In the genomic region with DNA sequence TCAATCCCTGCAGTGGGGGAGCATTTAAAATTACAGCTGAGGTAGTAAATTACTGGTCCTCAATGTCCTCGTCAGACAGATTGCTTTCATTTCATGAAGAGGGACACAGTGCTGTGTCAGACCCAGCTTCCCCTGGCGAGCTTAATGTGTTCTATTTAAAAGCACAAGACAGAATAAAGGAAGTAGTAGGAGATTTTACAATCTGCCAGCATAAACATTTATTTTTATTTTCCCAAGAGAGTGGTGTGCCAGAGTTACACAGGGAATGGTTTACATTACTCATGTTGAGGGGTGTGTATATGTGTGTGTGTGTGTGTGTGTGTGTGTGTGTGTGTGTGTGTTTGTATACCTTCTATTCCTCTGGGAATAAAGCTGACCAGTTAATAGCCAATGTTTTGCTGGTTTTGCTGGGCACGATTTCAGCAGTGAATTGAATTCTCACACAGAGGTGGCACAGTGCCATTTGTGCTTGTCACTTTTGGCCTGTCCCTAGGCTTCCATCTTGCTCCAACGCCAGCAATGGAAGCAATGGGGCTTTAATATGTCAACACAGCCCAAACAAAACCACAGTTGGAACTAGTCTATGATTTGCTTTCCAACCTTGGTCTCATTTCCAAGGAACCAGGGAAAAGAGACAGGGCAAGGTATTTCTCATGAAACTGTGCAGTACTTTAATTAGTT, we compare ENCODE assay signal across 9 mouse cellular contexts.
DNase-seq lines count a peak whose midpoint lies in the region; ATAC-seq and TF ChIP-seq lines count a peak whose summit lies in the region.
"Had no signal": no experiment of that assay in that cellular context is flagged by ENCODE, and none has a peak within 500 bp of the region (broad histone marks: within the 10 kb centered on the region; RNA-seq: fewer than 3 reads in every experiment).

No protein-coding gene starts in this region.

- H3K9me3 ChIP-seq in forebrain, embryonic 12.5 days: no peaks in the 10 kb centered on the region
- no peaks in the 10 kb centered on the region for H3K9me3 ChIP-seq in forebrain, embryonic 11.5 days (ENCODE audit: control insufficient read depth, low read length)
- no peaks in the 10 kb centered on the region for H3K9me3 ChIP-seq in midbrain, embryonic 14.5 days (ENCODE audit: control insufficient read depth, low read length)
- H3K9me3 ChIP-seq in midbrain, embryonic 15.5 days: no peaks in the 10 kb centered on the region
- H3K9me3 ChIP-seq in midbrain, postnatal 0 days (ENCODE audit: low read length): no peaks in the 10 kb centered on the region
- H3K9me3 ChIP-seq: stomach, embryonic 15.5 days had no signal

- no peak overlapping the region for H3K9ac ChIP-seq in forebrain, embryonic 12.5 days
- no peak overlapping the region for H3K9ac ChIP-seq in forebrain, embryonic 11.5 days (ENCODE audit: low read length)
- no peak overlapping the region for H3K9ac ChIP-seq in midbrain, embryonic 14.5 days (replicated peaks; ENCODE audit: low read length)
- no peak overlapping the region for H3K9ac ChIP-seq in midbrain, embryonic 15.5 days
- H3K9ac ChIP-seq in midbrain, postnatal 0 days (replicated peaks; ENCODE audit: low read length, poor library complexity, severe bottlenecking): no peak overlapping the region
- H3K9ac ChIP-seq: stomach, embryonic 15.5 days had no signal

- H3K4me2 ChIP-seq in forebrain, embryonic 12.5 days: no peak overlapping the region
- H3K4me2 ChIP-seq in forebrain, embryonic 11.5 days (ENCODE audit: low read depth, low read length, severe bottlenecking): no peak overlapping the region
- H3K4me2 ChIP-seq in midbrain, embryonic 14.5 days (ENCODE audit: low read length): no peak overlapping the region
- H3K4me2 ChIP-seq in midbrain, embryonic 15.5 days: no peak overlapping the region
- H3K4me2 ChIP-seq in midbrain, postnatal 0 days (ENCODE audit: low read depth, low read length, poor library complexity, severe bottlenecking): no peak overlapping the region
- H3K4me2 ChIP-seq: stomach, embryonic 15.5 days had no signal

- peak overlapping the region; percentile 46; the same call in 1 of the 2 replicates for H3K27ac ChIP-seq in forebrain, embryonic 12.5 days
- no peak overlapping the region for H3K27ac ChIP-seq in forebrain, embryonic 11.5 days (ENCODE audit: low read depth, low read length)
- no peak overlapping the region for H3K27ac ChIP-seq in midbrain, embryonic 14.5 days (replicated peaks; ENCODE audit: low read depth, low read length)
- H3K27ac ChIP-seq in midbrain, embryonic 15.5 days: no peak overlapping the region
- H3K27ac ChIP-seq in midbrain, postnatal 0 days (ENCODE audit: low read depth, low read length): no peak overlapping the region
- H3K27ac ChIP-seq: stomach, embryonic 15.5 days had no signal

- no peak for TF ChIP-seq CTCF in midbrain, postnatal 0 days (IDR thresholded peaks at IDR 0.05)

- H3K27me3 ChIP-seq in forebrain, embryonic 12.5 days: no peaks in the 10 kb centered on the region
- no peaks in the 10 kb centered on the region for H3K27me3 ChIP-seq in forebrain, embryonic 11.5 days (ENCODE audit: control insufficient read depth, insufficient read depth, low read length)
- no peaks in the 10 kb centered on the region for H3K27me3 ChIP-seq in midbrain, embryonic 14.5 days (ENCODE audit: control insufficient read depth, insufficient read depth, low read length)
- H3K27me3 ChIP-seq in midbrain, embryonic 15.5 days (replicated peaks): no peaks in the 10 kb centered on the region
- no peaks in the 10 kb centered on the region for H3K27me3 ChIP-seq in midbrain, postnatal 0 days (ENCODE audit: insufficient read depth, low read length)
- H3K27me3 ChIP-seq: stomach, embryonic 15.5 days had no signal

- H3K4me3 ChIP-seq in forebrain, embryonic 12.5 days (replicated peaks): no peak overlapping the region
- H3K4me3 ChIP-seq in forebrain, embryonic 11.5 days (ENCODE audit: low read depth, low read length): no peak overlapping the region
- no peak overlapping the region for H3K4me3 ChIP-seq in midbrain, embryonic 14.5 days (replicated peaks; ENCODE audit: low read depth, low read length)
- no peak overlapping the region for H3K4me3 ChIP-seq in midbrain, embryonic 15.5 days
- H3K4me3 ChIP-seq in midbrain, postnatal 0 days (ENCODE audit: low read depth, low read length): no peak overlapping the region
- H3K4me3 ChIP-seq: stomach, embryonic 15.5 days had no signal

- DNase-seq in forebrain, embryonic 11.5 days (ENCODE audit: low spot score): no peak
- DNase-seq in midbrain, embryonic 14.5 days: peak; percentile 51
- DNase-seq in gastrocnemius, postnatal 25 days: peak; percentile 27
- peak; percentile 81 for DNase-seq in midbrain, postnatal 0 days (ENCODE audit: low spot score)
- no peak for DNase-seq in yolk sac, embryonic 10.5 days (ENCODE audit: low spot score)
- no peak for DNase-seq in frontal cortex, adult 2 months (ENCODE audit: extremely low spot score in 1 of 2, low spot score in 1 of 2)

- peak; percentile 73 for ATAC-seq in forebrain, embryonic 12.5 days (ENCODE audit: low FRiP score)
- ATAC-seq in forebrain, embryonic 11.5 days (replicated peaks; ENCODE audit: low FRiP score): no peak
- no peak for ATAC-seq in midbrain, embryonic 14.5 days (ENCODE audit: low FRiP score, low TSS enrichment)
- no peak; the same call in 1 of the 2 replicates for ATAC-seq in midbrain, embryonic 15.5 days (replicated peaks)
- ATAC-seq in midbrain, postnatal 0 days (ENCODE audit: low FRiP score): no peak

- no peaks in the 10 kb centered on the region for H3K36me3 ChIP-seq in forebrain, embryonic 12.5 days (replicated peaks)
- H3K36me3 ChIP-seq in forebrain, embryonic 11.5 days (ENCODE audit: control insufficient read depth, insufficient read depth, low read length): no peaks in the 10 kb centered on the region
- no peaks in the 10 kb centered on the region for H3K36me3 ChIP-seq in midbrain, embryonic 14.5 days (ENCODE audit: control insufficient read depth, insufficient read depth, low read length)
- no peaks in the 10 kb centered on the region for H3K36me3 ChIP-seq in midbrain, embryonic 15.5 days (replicated peaks)
- H3K36me3 ChIP-seq in midbrain, postnatal 0 days (ENCODE audit: insufficient read depth, low read length): no peaks in the 10 kb centered on the region
- H3K36me3 ChIP-seq: stomach, embryonic 15.5 days had no signal

- no peaks in the 10 kb centered on the region for H3K4me1 ChIP-seq in forebrain, embryonic 12.5 days
- H3K4me1 ChIP-seq in forebrain, embryonic 11.5 days (replicated peaks; ENCODE audit: control insufficient read depth, insufficient read depth, low read length): no peaks in the 10 kb centered on the region
- H3K4me1 ChIP-seq in midbrain, embryonic 14.5 days (ENCODE audit: control insufficient read depth, insufficient read depth, low read length): no peaks in the 10 kb centered on the region
- H3K4me1 ChIP-seq in midbrain, embryonic 15.5 days: 0 out of 2 replicates have a peak, but pooled peaks cover 2% of the 10 kb centered on the region
- H3K4me1 ChIP-seq in midbrain, postnatal 0 days (ENCODE audit: insufficient read depth, low read length): no peaks in the 10 kb centered on the region
- H3K4me1 ChIP-seq: stomach, embryonic 15.5 days had no signal

- 54% methylated on average over 4 of the region's 4 CpGs for WGBS in forebrain, embryonic 12.5 days
- 72% methylated on average over 4 of the region's 4 CpGs for WGBS in forebrain, embryonic 11.5 days
- WGBS in midbrain, embryonic 14.5 days: 77% methylated on average over 4 of the region's 4 CpGs
- 52% methylated on average over 4 of the region's 4 CpGs for WGBS in midbrain, embryonic 15.5 days
- 52% methylated on average over 4 of the region's 4 CpGs for WGBS in midbrain, postnatal 0 days

Comparison
In these comparisons a context has a peak if more than half of its experiments do, and no peak if none do; other contexts are left out.
1. DNase-seq: peak in midbrain, embryonic 14.5 days (single experiment), gastrocnemius, postnatal 25 days (single experiment) and midbrain, postnatal 0 days (single experiment); none in forebrain, embryonic 11.5 days (single experiment), yolk sac, embryonic 10.5 days (single experiment) and frontal cortex, adult 2 months (0 of 2).